Mouse (Mus musculus) neural tube, embryonic 14.5 days (tissue): Measurements from ENCODE around the gene Plekhn1. TPM values are rescaled to one million over a fixed set of nuclear protein-coding genes. Genes with fewer than 3 reads are reported as not detected.

Experiments
- ATAC-seq: fragments of 200-750 bp; cut with Nextera tagmentation; 2 replicates; pipeline ENCODE4 v1.8.0; 2017; ENCODE audit warnings: low read depth, mild to moderate bottlenecking, moderate TSS enrichment, moderate library complexity
- H3K27ac ChIP-seq: fragments of 300-500 bp; sonication (generic); 2 replicates; pipeline ENCODE4 v1.5.1; 2014; ENCODE audit warnings: low read depth, mild to moderate bottlenecking, control low read depth, low read length, moderate library complexity, mixed read lengths
- H3K27me3 ChIP-seq: fragments of 300-500 bp; sonication (generic); 2 replicates; pipeline ENCODE4 v1.6.1; 2014; ENCODE audit warnings: low read length; ENCODE audit not compliant: control insufficient read depth, insufficient read depth
- H3K36me3 ChIP-seq: fragments of 300-500 bp; sonication (generic); 2 replicates; pipeline ENCODE4 v1.6.1; 2014; ENCODE audit warnings: low read length, mixed read lengths; ENCODE audit not compliant: control insufficient read depth, insufficient read depth
- H3K4me1 ChIP-seq: fragments of 300-500 bp; sonication (generic); 2 replicates; pipeline ENCODE4 v1.6.1; 2014; ENCODE audit warnings: low read length; ENCODE audit not compliant: control insufficient read depth, insufficient read depth
- H3K4me2 ChIP-seq: fragments of 300-500 bp; sonication (generic); 2 replicates; pipeline ENCODE4 v1.6.1; 2014; ENCODE audit warnings: mild to moderate bottlenecking, low read depth, low read length, control low read depth
- H3K4me3 ChIP-seq: fragments of 300-500 bp; sonication (generic); 2 replicates; pipeline ENCODE4 v1.5.1; 2014; ENCODE audit warnings: low read depth, low read length, control low read depth, mixed read lengths
- H3K9ac ChIP-seq: fragments of 300-500 bp; sonication (generic); replicated peaks from 2 replicates; pipeline ENCODE4 v1.6.1; 2014; ENCODE audit warnings: low read depth, mild to moderate bottlenecking, control low read depth, low read length, mixed read lengths
- H3K9me3 ChIP-seq: fragments of 300-500 bp; sonication (generic); 2 replicates; pipeline ENCODE4 v1.6.1; 2016; ENCODE audit warnings: low read length; ENCODE audit not compliant: control insufficient read depth
- WGBS: fragments of 180-500 bp; shearing (Covaris S2); extraction: QIAGEN DNeasy Blood & Tissue Kit; methylation state at CpG from one replicate; pipeline ENCODE4 v1.1.7; 2014; 5-methylcytosine and 5-hydroxymethylcytosine counted together
- polyA plus RNA-seq: library from polyadenylated mRNA; unstranded; fragments of >200 nt; fragmentation: Nextera tagmentation; extraction: Ambion mirVana; gene quantifications from 2 replicates; pipeline ENCODE4 v1.2.1, GENCODE M21; 2014

Plekhn1 gene
- polyA plus RNA-seq, 1 experiment from 2014 or later: 31.6 TPM

DNA sequence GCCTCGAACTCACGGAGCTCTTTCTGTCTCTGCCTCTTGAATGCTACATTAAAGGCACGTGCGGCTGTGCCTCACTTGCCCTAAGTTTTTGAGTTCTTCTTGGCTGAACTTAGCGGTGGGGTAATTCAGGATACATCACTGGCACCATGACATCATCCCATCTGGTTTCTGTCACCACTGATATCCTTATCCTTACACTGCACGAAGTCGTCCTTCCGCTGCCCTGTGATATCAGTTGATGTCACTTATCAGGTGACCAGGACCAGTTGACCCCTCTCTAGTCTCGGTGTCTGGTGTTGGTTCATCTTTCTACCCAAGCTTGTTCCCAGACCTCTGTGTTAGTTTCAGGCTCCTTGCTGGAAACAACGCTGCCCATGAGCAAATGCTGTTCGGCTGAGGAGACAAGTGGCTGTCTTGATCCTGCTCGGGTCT, 32.2 kb downstream of the Plekhn1 start:
- H3K4me2 ChIP-seq: peak overlapping the region; percentile 94
- H3K9ac ChIP-seq: peak overlapping the region; percentile 58
- peak overlapping the region; percentile 57 for H3K4me3 ChIP-seq
- no peaks in the 10 kb centered on the region for H3K36me3 ChIP-seq
- peaks cover 7% of the 10 kb centered on the region; the same call in 1 of the 2 replicates for H3K4me1 ChIP-seq
- 43% methylated on average over 12 of the region's 12 CpGs for WGBS
- ATAC-seq: no peak
- H3K9me3 ChIP-seq: no peaks in the 10 kb centered on the region
- H3K27me3 ChIP-seq: no peaks in the 10 kb centered on the region; the same call in 1 of the 2 replicates
- peak overlapping the region; percentile 58 for H3K27ac ChIP-seq

GRCm38 (mm10) chr4:156200623-156201475, 33.8 kb downstream of the Plekhn1 start, which contains the start of gene Isg15:
Isg15 (minus strand) TSS chr4:156200818.
- WGBS: 70% methylated on average over 10 of the region's 10 CpGs
- Histone ChIP-seq H3K4me1 (peaks cover 13% of the 10 kb centered on the region), H3K27me3 (no peaks in the 10 kb centered on the region; the same call in 1 of the 2 replicates), H3K27ac (no peak within 1 kb of the TSS), H3K36me3 (no peaks in the 10 kb centered on the region), H3K4me2 (no peak within 1 kb of the TSS), H3K4me3 (no peak within 1 kb of the TSS), H3K9ac (no peak within 1 kb of the TSS), H3K9me3 (no peaks in the 10 kb centered on the region)
- no peak for ATAC-seq

DNA sequence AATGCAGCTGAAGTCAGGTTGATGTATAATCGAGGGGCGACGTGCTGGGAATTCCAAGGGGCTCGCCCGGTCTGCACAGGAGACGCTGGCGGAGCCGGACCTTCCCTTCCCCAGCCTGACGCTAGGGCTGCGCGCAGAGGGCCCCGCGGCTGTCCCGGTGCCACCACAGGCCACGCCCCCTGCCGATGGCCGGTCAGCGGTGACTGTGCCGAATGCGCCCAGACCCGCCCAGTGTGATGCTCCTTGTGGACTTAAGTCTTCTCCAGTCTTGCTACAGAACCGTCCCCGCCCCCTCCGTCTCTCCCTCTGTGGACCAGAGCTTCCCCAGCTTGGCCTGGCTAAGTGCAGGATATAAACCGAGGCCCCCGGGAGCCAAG, 36.8 kb downstream of the Plekhn1 start:
- Histone ChIP-seq H3K4me2 (peak overlapping the region; percentile 68), H3K36me3 (no peaks in the 10 kb centered on the region; the same call in 1 of the 2 replicates), H3K4me1 (peaks cover 35% of the 10 kb centered on the region), H3K27me3 (no peaks in the 10 kb centered on the region), H3K4me3 (peak overlapping the region; percentile 87), H3K27ac (peak overlapping the region; percentile 94), H3K9me3 (no peaks in the 10 kb centered on the region), H3K9ac (peak overlapping the region; percentile 86)
- under 1% methylated on average over 23 of the region's 26 CpGs for WGBS
- ATAC-seq: peak; percentile 92

DNA sequence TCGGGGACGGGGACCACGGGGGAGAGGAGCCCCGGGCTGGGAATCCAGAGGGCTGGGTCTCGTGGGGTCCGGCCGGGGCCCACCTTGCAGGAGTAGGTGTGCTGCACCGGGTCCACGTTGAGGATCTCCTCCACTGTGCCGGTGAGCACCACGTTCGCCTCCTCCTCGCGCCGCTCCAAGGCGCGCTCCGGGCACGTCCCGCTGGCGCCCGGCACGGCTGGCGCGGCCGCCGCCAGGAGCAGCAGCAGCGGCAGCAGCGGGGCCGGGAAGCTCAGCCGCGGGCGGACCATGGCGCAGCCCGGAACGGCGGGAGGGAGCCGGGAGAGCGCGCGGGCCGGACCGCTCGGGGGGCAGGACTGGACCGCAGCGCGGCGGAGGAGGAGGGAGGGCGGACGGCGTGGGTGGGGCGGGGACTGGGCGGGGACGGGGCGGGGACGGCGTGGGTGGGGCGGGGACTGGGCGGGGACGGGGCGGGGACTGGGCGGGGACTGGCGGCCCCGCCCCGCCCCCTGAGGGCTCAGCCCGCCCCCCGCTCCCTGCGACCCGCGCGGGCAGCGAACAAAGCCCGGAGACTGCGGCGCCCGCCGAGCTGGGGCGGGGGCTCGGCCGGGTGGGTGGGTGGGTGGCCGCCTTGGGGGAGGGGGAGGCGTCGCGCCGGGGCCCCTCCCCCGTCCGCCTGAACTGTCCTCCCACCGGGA, 37.4 kb downstream of the Plekhn1 start, which contains the start of gene Agrn:
Gene Agrn, minus strand, starts transcription at position 358 of the 698 bp plus-strand sequence.
- peak within 1 kb of the TSS; percentile 68 for H3K4me2 ChIP-seq
- ATAC-seq: peak; percentile 76
- H3K4me3 ChIP-seq: peak within 1 kb of the TSS; percentile 87
- no peaks in the 10 kb centered on the region for H3K27me3 ChIP-seq
- peaks cover 35% of the 10 kb centered on the region for H3K4me1 ChIP-seq
- 0% methylated on average over 11 of the region's 88 CpGs for WGBS
- peak within 1 kb of the TSS; percentile 86 for H3K9ac ChIP-seq
- H3K9me3 ChIP-seq: no peaks in the 10 kb centered on the region
- H3K36me3 ChIP-seq: no peaks in the 10 kb centered on the region; the same call in 1 of the 2 replicates
- H3K27ac ChIP-seq: peak within 1 kb of the TSS; percentile 94

DNA sequence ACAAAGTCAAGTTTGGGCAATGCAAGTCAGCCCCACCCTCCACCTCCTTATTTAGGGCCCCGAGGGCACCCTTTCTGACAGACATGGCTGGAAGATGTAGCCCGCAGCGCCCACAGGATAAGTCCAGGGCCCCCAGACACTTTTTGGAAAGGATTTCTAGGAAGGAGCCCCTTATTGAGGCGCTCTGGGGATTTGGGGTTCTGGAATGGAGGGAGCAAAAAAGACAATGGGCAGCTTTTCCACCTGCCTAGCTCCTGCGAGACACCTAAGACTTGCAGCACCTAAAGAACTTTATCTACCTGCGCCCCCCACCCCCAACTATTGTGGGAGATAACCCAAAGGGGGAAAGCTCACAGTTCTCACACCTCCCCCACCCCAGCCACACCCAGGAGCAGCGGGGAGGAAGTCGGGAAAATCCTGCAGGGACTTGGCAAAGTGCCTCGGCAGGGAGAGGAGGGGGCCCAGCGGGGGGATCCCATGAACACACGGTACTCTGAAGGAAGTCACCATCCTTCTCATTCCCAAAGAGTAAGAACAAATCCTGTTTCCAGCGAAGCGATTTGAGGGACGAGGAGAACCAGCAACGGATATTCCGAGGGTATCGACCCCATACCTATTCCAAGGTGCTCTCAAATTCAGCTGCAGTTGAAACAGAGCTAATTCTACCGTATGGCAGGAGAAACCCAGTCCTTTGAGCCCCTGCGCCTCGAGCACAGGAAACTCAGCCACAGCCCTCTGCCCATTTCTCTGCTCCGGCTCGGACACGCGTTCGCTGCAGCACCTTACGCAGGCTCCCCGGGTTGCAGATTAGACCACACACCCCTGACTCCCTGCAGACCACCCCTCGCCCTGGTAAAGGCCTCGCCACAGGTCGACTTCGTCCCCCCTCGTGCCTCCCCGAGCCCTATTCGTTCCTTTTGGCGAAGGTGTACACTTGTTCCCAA, 38.5 kb downstream of the Plekhn1 start:
- peak overlapping the region; percentile 87 for H3K4me3 ChIP-seq
- H3K4me2 ChIP-seq: peak overlapping the region; percentile 68
- H3K4me1 ChIP-seq: peaks cover 35% of the 10 kb centered on the region
- H3K36me3 ChIP-seq: no peaks in the 10 kb centered on the region; the same call in 1 of the 2 replicates
- no peaks in the 10 kb centered on the region for H3K27me3 ChIP-seq
- H3K27ac ChIP-seq: peak overlapping the region; percentile 76
- WGBS: 2% methylated on average over 35 of the region's 35 CpGs
- peak; percentile 4; the same call in 1 of the 2 replicates for ATAC-seq
- peak overlapping the region; percentile 86 for H3K9ac ChIP-seq
- no peaks in the 10 kb centered on the region for H3K9me3 ChIP-seq

- no peaks in the 10 kb centered on the region for H3K9me3 ChIP-seq
- no peak overlapping the region for H3K9ac ChIP-seq
- no peak for ATAC-seq
- 35% methylated on average over 6 of the region's 6 CpGs for WGBS
- H3K4me3 ChIP-seq: no peak overlapping the region
- H3K27ac ChIP-seq: no peak overlapping the region
- no peaks in the 10 kb centered on the region for H3K27me3 ChIP-seq
- H3K4me1 ChIP-seq: peaks cover 39% of the 10 kb centered on the region
- H3K36me3 ChIP-seq: no peaks in the 10 kb centered on the region; the same call in 1 of the 2 replicates
- H3K4me2 ChIP-seq: peak overlapping the region; percentile 68; the same call in 1 of the 2 replicates
Measured at GRCm38 (mm10) chr4:156194346-156194745, 40.3 kb downstream of the Plekhn1 start.

GRCm38 (mm10) chr4:156193906-156194305, 40.8 kb downstream of the Plekhn1 start:
- ATAC-seq: no peak
- Histone ChIP-seq H3K9me3 (no peaks in the 10 kb centered on the region), H3K9ac (no peak overlapping the region), H3K4me3 (no peak overlapping the region), H3K27ac (no peak overlapping the region), H3K4me1 (peaks cover 43% of the 10 kb centered on the region), H3K27me3 (no peaks in the 10 kb centered on the region), H3K4me2 (no peak overlapping the region), H3K36me3 (no peaks in the 10 kb centered on the region; the same call in 1 of the 2 replicates)
- 75% methylated on average over 5 of the region's 5 CpGs for WGBS

- Histone ChIP-seq H3K27ac (no peak overlapping the region), H3K4me3 (no peak overlapping the region), H3K27me3 (no peaks in the 10 kb centered on the region), H3K4me1 (peaks cover 50% of the 10 kb centered on the region), H3K9me3 (no peaks in the 10 kb centered on the region), H3K36me3 (no peaks in the 10 kb centered on the region; the same call in 1 of the 2 replicates), H3K4me2 (no peak overlapping the region), H3K9ac (no peak overlapping the region)
- no peak for ATAC-seq
- 15% methylated on average over 2 of the region's 2 CpGs for WGBS
Measured at GRCm38 (mm10) chr4:156193200-156193590, 41.5 kb downstream of the Plekhn1 start.
